Comparison of ENCODE assay signal across 25 mouse cellular contexts in genomic region chr11:114030214-114030613, GRCm38 (mm10). TPM values are rescaled to one million over a fixed set of nuclear protein-coding genes. Genes with fewer than 3 reads are reported as not detected.
DNase-seq lines count a peak whose midpoint lies in the region; ATAC-seq lines count a peak whose summit lies in the region.
"Had no signal": no experiment of that assay in that cellular context is flagged by ENCODE, and none has a peak within 500 bp of the region (broad histone marks: within the 10 kb centered on the region; RNA-seq: fewer than 3 reads in every experiment).

No protein-coding gene starts in this region.

- H3K27me3 ChIP-seq in heart, embryonic 10.5 days (ENCODE audit: insufficient read depth, poor library complexity, severe bottlenecking): no peaks in the 10 kb centered on the region
- peaks cover 5% of the 10 kb centered on the region for H3K27me3 ChIP-seq in limb, embryonic 13.5 days
- peaks cover 55% of the 10 kb centered on the region for H3K27me3 ChIP-seq in limb, embryonic 10.5 days (ENCODE audit: low read depth, poor library complexity, severe bottlenecking)
- H3K27me3 ChIP-seq in intestine, embryonic 16.5 days (replicated peaks; ENCODE audit: control insufficient read depth, insufficient read depth, low read length): no peaks in the 10 kb centered on the region
- no peaks in the 10 kb centered on the region for H3K27me3 ChIP-seq in stomach, embryonic 15.5 days (replicated peaks)
- H3K27me3 ChIP-seq: forebrain, embryonic 13.5 days had no signal

- H3K4me3 ChIP-seq in heart, embryonic 10.5 days: no peak overlapping the region
- no peak overlapping the region for H3K4me3 ChIP-seq in limb, embryonic 13.5 days
- no peak overlapping the region for H3K4me3 ChIP-seq in limb, embryonic 10.5 days
- H3K4me3 ChIP-seq in intestine, embryonic 16.5 days (ENCODE audit: low read length): no peak overlapping the region
- no peak overlapping the region for H3K4me3 ChIP-seq in stomach, embryonic 15.5 days (replicated peaks)
- H3K4me3 ChIP-seq: forebrain, embryonic 10.5 days; forebrain, embryonic 13.5 days; heart, adult 2 months; hindbrain, embryonic 10.5 days; hindbrain, embryonic 13.5 days had no signal

- WGBS in heart, embryonic 10.5 days: 65% methylated on average over 7 of the region's 7 CpGs
- 78% methylated on average over 7 of the region's 7 CpGs for WGBS in limb, embryonic 13.5 days
- WGBS in limb, embryonic 10.5 days: 85% methylated on average over 7 of the region's 7 CpGs
- WGBS in intestine, embryonic 16.5 days: 71% methylated on average over 7 of the region's 7 CpGs
- WGBS in stomach, embryonic 15.5 days: 69% methylated on average over 7 of the region's 7 CpGs

- H3K36me3 ChIP-seq in heart, embryonic 10.5 days: no peaks in the 10 kb centered on the region
- H3K36me3 ChIP-seq in limb, embryonic 13.5 days: no peaks in the 10 kb centered on the region
- H3K36me3 ChIP-seq in limb, embryonic 10.5 days: no peaks in the 10 kb centered on the region
- no peaks in the 10 kb centered on the region for H3K36me3 ChIP-seq in intestine, embryonic 16.5 days (ENCODE audit: control insufficient read depth, insufficient read depth, low read length)
- H3K36me3 ChIP-seq in stomach, embryonic 15.5 days: no peaks in the 10 kb centered on the region
- H3K36me3 ChIP-seq: forebrain, embryonic 10.5 days; hindbrain, embryonic 10.5 days; hindbrain, embryonic 13.5 days had no signal

- H3K9me3 ChIP-seq in heart, embryonic 10.5 days: no peaks in the 10 kb centered on the region
- no peaks in the 10 kb centered on the region for H3K9me3 ChIP-seq in limb, embryonic 13.5 days
- H3K9me3 ChIP-seq in limb, embryonic 10.5 days (replicated peaks): no peaks in the 10 kb centered on the region
- no peaks in the 10 kb centered on the region for H3K9me3 ChIP-seq in intestine, embryonic 16.5 days (ENCODE audit: control insufficient read depth, low read length)
- H3K9me3 ChIP-seq in stomach, embryonic 15.5 days: no peaks in the 10 kb centered on the region
- H3K9me3 ChIP-seq: forebrain, embryonic 10.5 days; forebrain, embryonic 13.5 days; hindbrain, embryonic 10.5 days; hindbrain, embryonic 13.5 days had no signal

- H3K4me2 ChIP-seq in limb, embryonic 13.5 days (replicated peaks): no peak overlapping the region
- H3K4me2 ChIP-seq in intestine, embryonic 16.5 days (ENCODE audit: low read depth, low read length): no peak overlapping the region
- H3K4me2 ChIP-seq in stomach, embryonic 15.5 days: no peak overlapping the region
- H3K4me2 ChIP-seq: forebrain, embryonic 13.5 days; heart, embryonic 11.5 days; hindbrain, embryonic 13.5 days had no signal

- H3K9ac ChIP-seq in limb, embryonic 13.5 days: no peak overlapping the region
- H3K9ac ChIP-seq in intestine, embryonic 16.5 days (ENCODE audit: low read depth, low read length): no peak overlapping the region
- no peak overlapping the region for H3K9ac ChIP-seq in stomach, embryonic 15.5 days
- H3K9ac ChIP-seq: forebrain, embryonic 13.5 days; hindbrain, embryonic 13.5 days had no signal

- intact Hi-C loops in heart, postnatal 10 days (cut with DNase I): no loop called here

- H3K4me1 ChIP-seq in heart, embryonic 10.5 days: peaks cover 74% of the 10 kb centered on the region
- peaks cover 30% of the 10 kb centered on the region for H3K4me1 ChIP-seq in limb, embryonic 13.5 days
- H3K4me1 ChIP-seq in limb, embryonic 10.5 days: peaks cover 33% of the 10 kb centered on the region
- peaks cover 16% of the 10 kb centered on the region for H3K4me1 ChIP-seq in intestine, embryonic 16.5 days (ENCODE audit: control insufficient read depth, insufficient read depth, low read length)
- H3K4me1 ChIP-seq in stomach, embryonic 15.5 days: peaks cover 17% of the 10 kb centered on the region

- 0 out of 2 replicates have a peak overlapping the region, but pooled peaks have one; percentile 13 for H3K27ac ChIP-seq in heart, embryonic 10.5 days
- 0 out of 2 replicates have a peak overlapping the region, but pooled peaks have one; percentile 48 for H3K27ac ChIP-seq in limb, embryonic 13.5 days
- H3K27ac ChIP-seq in limb, embryonic 10.5 days: no peak overlapping the region
- H3K27ac ChIP-seq in intestine, embryonic 16.5 days (ENCODE audit: low read length): no peak overlapping the region
- H3K27ac ChIP-seq in stomach, embryonic 15.5 days: no peak overlapping the region
- H3K27ac ChIP-seq: forebrain, embryonic 10.5 days; forebrain, embryonic 13.5 days; heart, adult 2 months; hindbrain, embryonic 10.5 days; hindbrain, embryonic 13.5 days had no signal

- ATAC-seq in limb, embryonic 13.5 days (ENCODE audit: low FRiP score, low read depth): no peak
- ATAC-seq in intestine, embryonic 16.5 days: peak; percentile 61; the same call in 1 of the 2 replicates
- peak; percentile 8; the same call in 1 of the 2 replicates for ATAC-seq in stomach, embryonic 15.5 days (ENCODE audit: insufficient read depth, low FRiP score, low read depth)
- ATAC-seq: activated CD4-positive, CD25-positive, alpha-beta regulatory T cell, adult 4 months; forebrain, embryonic 13.5 days; forebrain, embryonic 16.5 days had no signal

- no peak for DNase-seq in heart, embryonic 10.5 days (ENCODE audit: low spot score)
- DNase-seq in heart, postnatal 10 days: no peak
- no peak for DNase-seq in limb, embryonic 10.5 days (ENCODE audit: low spot score)
- DNase-seq in adrenal gland, adult (ENCODE audit: inconsistent age in 2 of 2, low spot score in 1 of 2): no peak
- DNase-seq in thymus, postnatal 14 days: no peak
- DNase-seq: adrenal gland, postnatal 10 days; adrenal gland, postnatal 36 days; cerebellum, adult 18-20 months; cerebellum, adult 9-10 months; cerebellum, postnatal 14 days; gastrocnemius, postnatal 10 days; gastrocnemius, postnatal 36 days; heart, adult 2 months; heart, postnatal 36 days had no signal

RNA-seq across cellular contexts. Expression of gene Sdk2, which starts 36.6 kb away (rescaled TPM):
- 2.4 and 4.1 TPM in 2 replicates for polyA plus RNA-seq in heart, embryonic 10.5 days (2016; fragmentation: Nextera tagmentation; extraction: Ambion mirVana)
- total RNA-seq in heart, postnatal 10 days (2021): 1 to 10 TPM; 5.0 to 5.3 TPM
- polyA plus RNA-seq in limb, embryonic 13.5 days (2015; fragmentation: Nextera tagmentation; extraction: Ambion mirVana): 4.3 and 5.8 TPM in 2 replicates
- polyA plus RNA-seq in limb, embryonic 10.5 days (2016; fragmentation: Nextera tagmentation; extraction: Ambion mirVana): 0.66 and 1.1 TPM in 2 replicates
- polyA plus RNA-seq in intestine, embryonic 16.5 days (2015; fragmentation: Nextera tagmentation; extraction: Ambion mirVana): 1.4 and 1.5 TPM in 2 replicates
- polyA plus RNA-seq in stomach, embryonic 15.5 days (2015; fragmentation: Nextera tagmentation; extraction: Ambion mirVana): 3.0 and 3.2 TPM in 2 replicates
- total RNA-seq: granulocyte monocyte progenitor cell, adult 5-6 weeks had no signal
- polyA plus RNA-seq: activated CD4-positive, CD25-positive, alpha-beta regulatory T cell, adult 4 months had no signal

Comparison
In these comparisons a context has a peak if more than half of its experiments do, and no peak if none do; other contexts are left out.
1. H3K27ac ChIP-seq: peak in heart, embryonic 10.5 days (single experiment) and limb, embryonic 13.5 days (single experiment); none in limb, embryonic 10.5 days (single experiment), intestine, embryonic 16.5 days (single experiment) and stomach, embryonic 15.5 days (single experiment).